ENCODE assay signal across 10 mouse cellular contexts in genomic region chr13:38448516-38449015, GRCm38 (mm10).
"Had no signal": no experiment of that assay in that cellular context is flagged by ENCODE, and none has a peak within 500 bp of the region (broad histone marks: within the 10 kb centered on the region; RNA-seq: fewer than 3 reads in every experiment).

No protein-coding gene starts in this region.

- DNase-seq: liver, postnatal 0 days; lung, adult 2 months; lung, postnatal 14 days; lung, postnatal 36 days; right cerebral cortex, postnatal 14 days; right cerebral cortex, postnatal 4 days; spleen, adult 18-20 months; thymus, adult 2 months; thymus, postnatal 25 days; thymus, postnatal 4 days had no signal
